Mouse (Mus musculus): ENCODE measurements around the gene Crb2.

GRCm38 (mm10) chr2:37747909-37748308, 28.1 kb upstream of the Crb2 start:
- no peak for TF ChIP-seq CTCF (IDR thresholded peaks at IDR 0.05)
- TF ChIP-seq POLR2A (IDR thresholded peaks at IDR 0.05; ENCODE audit: insufficient read depth, low read depth, low read length) = no peak
- no peak for TF ChIP-seq EP300 (IDR thresholded peaks at IDR 0.05; ENCODE audit: insufficient read depth, low read depth, low read length)

All from heart, adult 2 months (tissue).